Mouse (Mus musculus): ENCODE results near the gene Six4. TPM values are rescaled to one million over a fixed set of nuclear protein-coding genes. Genes with fewer than 3 reads are reported as not detected.

Gene Six4
- polyA plus RNA-seq, 1 experiment from 2014 or later: 2.7 TPM

DNA sequence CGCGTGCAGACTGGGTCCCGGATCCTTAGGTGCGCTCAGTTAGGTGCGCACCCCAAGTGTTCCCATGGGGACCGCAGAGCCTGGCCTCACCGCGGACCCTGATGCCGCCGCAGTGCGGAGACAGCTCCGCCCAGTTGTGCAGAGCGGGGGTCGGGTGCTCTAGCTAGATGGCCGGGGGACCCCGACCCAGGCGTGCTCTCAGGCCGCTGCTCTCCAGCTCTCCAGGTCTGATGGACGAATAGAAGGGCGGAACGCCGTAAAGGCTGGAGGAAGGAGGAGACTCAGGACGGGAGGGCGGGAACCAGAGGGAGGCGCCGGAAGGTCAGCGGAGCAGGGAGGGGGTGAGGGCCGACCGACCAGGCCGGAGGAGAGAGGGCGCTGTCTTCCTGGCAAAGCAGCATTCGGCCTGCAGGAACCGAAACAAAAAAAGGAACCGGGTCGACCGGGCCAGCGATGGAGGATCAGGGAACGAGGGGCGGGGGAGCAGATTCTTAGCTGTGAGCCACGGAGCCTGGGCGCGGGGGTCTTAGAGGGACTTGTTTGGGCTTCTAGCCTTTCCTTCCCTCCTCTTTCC lies 59.5 kb downstream of the Six4 start, which contains the start of gene Six1:
Gene Six1, minus strand, starts transcription at position 220 of the 574 bp plus-strand sequence.
- TF ChIP-seq CTCF (IDR thresholded peaks at IDR 0.05): no peak
- peak; percentile 98 for ATAC-seq
- DNase-seq (ENCODE audit: low read depth, low spot score): peak; percentile 37
- ChIA-PET POLR2A (interaction anchor here (0.5 to 0.9 kb wide), 3 partner anchors 34 to 97 kb away, joined by 3 to 4 read pairs (median 3); partner anchors contain the start of gene Six4), CTCF (no interaction called here)
- in situ Hi-C loops (cut with MboI; ENCODE audit: low pct_unique_long_range_greater_than_20kb): loop anchor here (10.0 kb wide), 1 partner anchor 151 kb away; no protein-coding TSS in a partner anchor
- peaks cover 5% of the 10 kb centered on the region for H3K27me3 ChIP-seq

DNA sequence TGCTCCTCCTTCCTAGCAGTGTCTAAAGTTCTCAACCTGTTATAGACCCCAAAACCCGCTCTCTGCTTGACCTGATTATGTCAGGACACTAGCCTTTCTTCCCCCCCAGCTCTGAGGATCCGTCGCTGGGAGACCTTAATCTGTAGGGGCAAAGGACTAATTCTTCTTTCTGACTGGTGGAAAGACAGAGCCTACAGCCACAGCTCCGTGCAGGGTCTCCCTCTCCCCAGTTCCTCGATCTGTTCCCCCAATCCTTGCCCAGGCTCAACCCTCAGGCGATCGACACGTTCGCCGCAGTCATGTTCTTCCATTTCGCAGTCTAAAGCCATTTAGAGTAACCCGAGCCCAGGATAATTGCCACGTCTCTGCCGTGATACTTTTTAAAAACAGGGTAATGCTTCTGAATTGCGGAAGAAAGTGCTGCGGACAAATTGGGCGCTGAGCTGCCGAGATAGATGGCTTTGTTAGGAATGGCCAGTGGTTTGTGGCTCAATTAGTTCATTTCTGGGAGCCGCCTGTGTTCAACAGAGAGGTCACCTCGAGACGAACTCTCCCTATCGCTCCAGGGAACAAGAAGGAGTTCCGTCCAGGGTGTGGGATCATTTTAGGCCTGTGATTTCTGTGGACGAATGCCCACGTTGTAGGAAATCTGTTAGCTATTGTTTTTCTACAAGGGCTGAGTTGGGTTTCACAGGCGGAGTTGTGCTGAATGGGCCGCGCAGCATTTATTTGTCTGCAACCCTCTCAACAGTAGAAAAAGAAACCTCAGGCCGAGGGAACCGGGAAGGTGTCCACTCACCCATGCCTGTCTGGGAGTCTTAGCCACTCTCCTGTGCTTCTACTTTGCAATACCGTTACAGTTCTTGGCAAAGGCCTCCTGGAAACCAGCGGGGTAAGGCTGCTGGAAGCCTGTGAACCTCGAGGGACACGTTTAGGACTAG lies 60.3 kb downstream of the Six4 start:
- H3K27me3 ChIP-seq: peaks cover 5% of the 10 kb centered on the region
- DNase-seq (ENCODE audit: low read depth, low spot score): no peak
- CTCF ChIA-PET: interaction anchor here (0.8 kb wide), 1 partner anchor 9 kb away, joined by 3 read pairs; no protein-coding TSS in a partner anchor
- POLR2A ChIA-PET: no interaction called here
- peak; percentile 13 for ATAC-seq
- in situ Hi-C loops (cut with MboI; ENCODE audit: low pct_unique_long_range_greater_than_20kb): loop anchor here (10.0 kb wide), 1 partner anchor 152 kb away; no protein-coding TSS in a partner anchor
- no peak for TF ChIP-seq CTCF (IDR thresholded peaks at IDR 0.05)

DNA sequence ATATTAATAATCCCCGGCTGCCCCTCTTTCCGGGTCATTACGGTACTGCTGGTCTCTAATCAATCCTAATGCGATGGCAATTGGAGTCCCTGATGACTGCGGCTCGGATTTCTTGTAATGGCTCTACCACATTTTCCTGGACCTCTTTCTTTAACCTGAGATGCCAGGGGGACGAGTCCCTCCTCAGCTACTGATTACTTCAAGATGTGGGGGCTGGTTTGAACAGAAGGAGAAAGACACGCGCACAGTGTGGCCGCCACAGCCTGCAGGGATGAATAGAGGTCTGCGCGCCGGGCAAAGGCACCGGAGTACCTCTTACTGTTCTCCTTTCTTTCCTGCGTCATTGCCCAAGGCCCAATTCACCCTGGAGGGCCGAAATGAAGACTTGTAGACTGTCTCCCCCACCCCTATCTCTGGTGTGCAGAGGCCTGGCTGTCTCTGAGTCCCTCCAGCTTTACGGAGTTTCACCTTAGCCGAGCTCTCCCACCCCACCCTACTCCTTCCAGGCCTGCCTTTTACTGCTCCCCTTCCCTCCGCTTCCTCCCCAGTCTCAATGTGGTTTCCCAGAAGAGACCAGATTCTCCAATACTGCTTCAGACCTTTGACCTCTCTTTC lies 61.1 kb downstream of the Six4 start:
- in situ Hi-C loops (cut with MboI; ENCODE audit: low pct_unique_long_range_greater_than_20kb): loop anchor here (10.0 kb wide), 1 partner anchor 153 kb away; no protein-coding TSS in a partner anchor
- peaks cover 5% of the 10 kb centered on the region for H3K27me3 ChIP-seq
- TF ChIP-seq CTCF (IDR thresholded peaks at IDR 0.05): no peak
- ATAC-seq (no peak), DNase-seq (ENCODE audit: low read depth, low spot score) (no peak)
- ChIA-PET CTCF (interaction anchor here (0.8 kb wide), 1 partner anchor 8 kb away, joined by 3 read pairs; no protein-coding TSS in a partner anchor), POLR2A (no interaction called here)

DNA sequence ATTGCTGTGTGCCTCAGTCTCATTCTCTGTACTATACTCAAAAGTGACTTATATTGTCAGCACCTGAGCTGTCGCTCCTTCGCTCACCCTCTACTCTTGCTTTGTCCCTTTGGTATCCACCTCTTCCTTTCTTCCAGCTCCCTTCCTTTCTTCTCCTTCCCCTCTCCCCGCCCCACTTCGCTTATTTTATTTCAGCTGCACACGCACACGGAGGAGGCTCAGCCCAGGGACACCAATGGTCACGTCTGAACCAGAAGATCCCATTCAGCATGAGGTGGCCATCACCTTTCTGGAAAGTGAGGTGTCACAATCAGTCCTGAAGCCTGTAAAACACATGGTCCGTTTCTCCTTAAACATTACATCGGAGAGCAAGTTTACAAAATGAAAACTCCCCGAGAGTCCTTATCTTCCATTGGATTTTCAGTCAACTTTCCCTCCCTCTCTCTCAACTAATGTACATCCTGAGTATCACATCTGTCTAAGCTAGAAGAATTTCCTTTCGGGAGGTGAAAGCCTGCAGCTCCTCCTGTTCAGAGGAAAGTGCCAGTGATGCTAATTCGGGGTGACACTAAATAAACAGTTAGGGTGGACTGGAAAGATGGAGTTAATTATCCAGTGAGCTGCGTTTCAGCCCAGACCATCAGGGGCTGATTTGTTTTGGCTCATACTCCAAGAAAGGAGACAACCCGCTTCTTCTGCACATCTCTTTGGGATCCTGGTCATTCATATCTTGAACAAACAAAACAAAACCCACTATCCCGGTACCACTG lies 62.3 kb downstream of the Six4 start:
- H3K27me3 ChIP-seq: peaks cover under 1% of the 10 kb centered on the region
- no peak for ATAC-seq

DNA sequence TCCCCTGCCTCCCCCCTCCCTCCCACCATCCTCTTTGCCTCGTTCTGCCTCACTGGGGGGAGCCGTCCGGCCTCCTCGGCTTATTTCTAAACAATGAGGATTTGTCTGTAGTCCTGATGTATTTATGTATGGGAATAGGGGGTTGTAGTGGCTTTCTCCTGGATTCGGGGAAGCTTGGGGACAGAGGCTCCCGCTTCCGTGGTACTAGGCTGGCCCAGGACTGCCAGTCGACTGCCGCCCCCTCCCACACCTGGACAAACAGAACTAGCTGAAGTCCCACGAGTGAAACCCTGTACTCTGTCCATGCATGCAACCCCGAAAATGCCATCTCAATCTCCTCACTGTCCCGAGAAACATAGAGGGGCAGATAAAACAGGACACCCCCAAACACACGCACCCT lies 63.0 kb downstream of the Six4 start:
- POLR2A ChIA-PET: no interaction called here
- TF ChIP-seq CTCF (IDR thresholded peaks at IDR 0.05): no peak
- in situ Hi-C loops (cut with MboI; ENCODE audit: low pct_unique_long_range_greater_than_20kb): loop anchor here (10.0 kb wide), 1 partner anchor 154 kb away; no protein-coding TSS in a partner anchor
- ATAC-seq (no peak), DNase-seq (ENCODE audit: low read depth, low spot score) (no peak)
- CTCF ChIA-PET: no interaction called here
- H3K27me3 ChIP-seq: no peaks in the 10 kb centered on the region

More for the DNA sequence above, 62.3 kb downstream of the Six4 start:
- DNase-seq (ENCODE audit: low read depth, low spot score): no peak
- no peak for TF ChIP-seq CTCF (IDR thresholded peaks at IDR 0.05)
- ChIA-PET POLR2A (no interaction called here), CTCF (no interaction called here)
- in situ Hi-C loops (cut with MboI; ENCODE audit: low pct_unique_long_range_greater_than_20kb): loop anchor here (10.0 kb wide), 1 partner anchor 154 kb away; no protein-coding TSS in a partner anchor

Other genes starting within 250 kb of the Six4 start
- gene Six6, start 173.6 kb downstream of the Six4 start, polyA plus RNA-seq (2021): not detected
- gene 4930447C04Rik, start 172.7 kb downstream of the Six4 start, polyA plus RNA-seq (2021): not detected
- gene Six1, start 59.6 kb downstream of the Six4 start, polyA plus RNA-seq (2021): 19.9 TPM
- gene Mnat1, start 10.3 kb upstream of the Six4 start, polyA plus RNA-seq (2021): 45.3 TPM
- gene Trmt5, start 173.3 kb upstream of the Six4 start, polyA plus RNA-seq (2021): 19.1 TPM
- gene Slc38a6, start 173.3 kb upstream of the Six4 start, polyA plus RNA-seq (2021): 17.1 TPM